Mouse (Mus musculus) brain, adult 2 months (tissue): ENCODE measurements at regions not wholly inside any gene's neighbourhood (a gene's known extent, or its start where the extent isn't known, plus 50 kb on each side); places are given as distances from the start of the nearest gene placed in this dataset.
"Not testable (repeated sequence)": the region's sequence is repeated elsewhere in the genome, so short reads cannot be mapped to it uniquely, and the experiment has no call there.

Experiments used
- DNase-seq: peaks from one replicate; pipeline ENCODE4 v3.0.0; 2011; ENCODE audit warnings: low read depth, low spot score

DNA sequence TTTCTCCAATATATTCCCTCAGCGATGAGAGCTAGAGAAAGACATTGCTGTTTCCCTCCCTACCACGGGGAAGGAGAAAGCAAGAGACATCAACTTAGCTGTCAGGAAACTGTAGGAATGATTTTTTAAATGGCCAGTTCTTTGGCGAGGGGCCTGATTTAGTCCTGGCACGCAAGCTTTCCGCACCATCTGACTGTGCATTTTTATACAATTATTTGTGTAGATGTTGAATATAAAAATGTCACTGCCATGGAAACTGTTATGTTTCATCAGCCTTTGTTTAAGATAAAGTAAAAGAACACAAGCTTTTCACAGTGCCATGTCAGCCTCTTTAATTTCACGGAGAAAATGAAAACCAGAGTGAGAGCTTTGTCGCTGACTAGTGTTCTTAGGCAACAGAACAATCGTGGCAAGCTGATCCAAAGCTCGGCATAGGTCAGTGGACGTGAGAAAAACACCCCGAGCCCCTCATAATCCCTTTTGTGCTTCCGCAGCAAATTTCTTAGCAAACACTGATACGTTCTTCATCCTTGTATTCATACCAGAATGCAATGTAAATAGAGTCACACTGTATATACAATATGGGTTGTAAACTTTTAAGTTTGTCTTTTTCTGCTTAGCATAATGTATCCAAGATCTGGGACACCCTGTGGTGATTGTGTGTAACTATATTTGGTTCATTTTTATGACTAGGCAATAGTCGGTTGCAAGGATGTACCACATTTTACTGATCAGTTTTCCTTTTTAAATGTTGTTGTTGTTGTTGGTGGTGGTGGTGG lies 79.9 kb upstream of the Tars start:
- DNase-seq = peak; percentile 25

DNA sequence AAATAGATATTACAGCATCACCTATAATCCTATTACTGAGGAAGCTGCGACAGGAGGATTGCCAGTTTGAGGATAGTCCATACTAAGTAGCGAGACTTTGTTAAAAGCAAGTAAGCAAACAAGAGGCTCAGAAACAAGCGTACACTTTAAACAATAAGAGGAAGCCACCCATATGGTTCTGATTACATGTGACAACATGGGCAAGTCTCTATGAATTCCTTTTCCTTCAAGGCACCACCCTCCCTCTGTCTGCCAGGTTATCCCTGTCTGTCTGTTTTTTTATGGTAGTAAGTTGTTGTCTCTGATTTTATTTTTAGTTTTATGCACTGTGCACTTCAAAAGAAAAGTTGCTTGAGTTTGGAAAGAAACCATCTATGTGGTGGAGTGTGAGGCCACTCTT lies 76.8 kb upstream of the Tars start:
- DNase-seq = no peak

DNA sequence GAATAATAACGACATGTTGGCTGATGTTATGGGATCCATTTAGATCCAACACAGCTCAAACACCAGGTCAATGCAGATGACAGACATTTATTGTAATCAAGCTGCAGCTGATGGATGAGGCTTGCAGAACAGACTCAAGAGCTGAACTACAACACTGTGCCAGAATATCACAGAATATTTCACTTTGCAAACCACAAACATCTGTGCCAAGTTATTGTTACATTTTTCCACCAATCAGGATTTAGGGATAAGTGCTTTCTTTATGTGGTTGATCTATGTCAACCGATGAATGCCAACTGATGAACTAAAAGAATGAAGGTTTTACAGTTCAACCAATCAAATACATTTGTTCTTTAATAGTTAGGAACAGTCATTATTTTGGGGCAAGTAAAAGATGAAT lies 63.9 kb upstream of the Tars start:
- no peak for DNase-seq

DNA sequence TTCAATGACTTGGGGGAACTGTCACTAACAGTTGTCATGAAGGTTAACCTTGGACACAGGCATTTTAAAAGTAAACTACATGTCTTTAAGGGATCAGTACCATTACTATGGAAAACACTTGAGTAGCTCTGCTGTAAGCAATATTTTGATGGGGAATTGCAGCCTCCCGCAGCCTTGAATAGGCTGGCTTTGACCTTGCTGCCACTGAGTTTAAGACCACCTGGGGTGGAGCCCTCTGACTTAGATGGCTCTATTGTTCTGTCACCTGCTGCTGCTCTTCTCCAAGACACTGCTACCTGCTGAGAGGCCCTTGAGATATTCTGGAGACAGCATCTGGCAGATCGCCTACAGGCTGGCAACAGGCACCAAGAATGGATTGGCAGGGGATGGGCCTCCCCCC lies 62.1 kb upstream of the Tars start:
- DNase-seq = not testable (repeated sequence)

DNA sequence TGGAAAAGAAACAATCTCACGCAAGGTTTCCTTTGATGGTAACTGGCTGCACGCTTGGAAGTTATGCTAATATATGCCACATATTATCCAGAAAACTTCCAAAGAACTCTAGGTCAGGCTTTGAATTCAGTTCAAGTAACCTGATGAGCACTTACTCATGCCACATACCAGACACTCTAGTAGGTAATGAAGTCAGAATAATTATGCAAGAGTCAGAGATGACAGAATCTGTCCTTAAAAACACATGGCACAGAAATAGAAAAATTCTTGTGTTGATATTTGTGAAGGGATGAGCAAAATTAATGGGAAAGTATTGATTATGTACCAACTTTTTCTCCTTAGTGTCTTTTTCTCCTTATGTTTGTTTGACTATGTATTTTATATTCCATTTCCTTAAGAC lies 59.8 kb upstream of the Tars start:
- DNase-seq = no peak

DNA sequence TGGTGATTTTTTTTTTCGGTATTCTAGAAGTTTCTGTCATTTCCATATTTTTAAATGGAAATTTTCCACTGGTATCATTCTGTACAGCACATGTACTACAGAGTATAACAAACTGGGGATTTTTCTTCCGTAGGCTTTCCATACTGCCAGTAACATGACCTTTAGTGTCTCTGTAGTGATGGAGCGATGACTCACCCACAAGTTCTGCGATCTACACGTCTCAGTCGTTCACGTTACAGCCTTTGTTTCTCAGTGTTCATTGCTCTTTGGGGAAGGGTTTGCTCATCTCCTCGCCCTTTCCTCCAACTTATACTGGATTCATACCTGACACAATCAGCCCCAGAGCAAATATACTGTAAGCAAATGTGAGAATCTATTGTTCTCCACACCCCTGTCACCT lies 57.8 kb upstream of the Tars start:
- DNase-seq = no peak

DNA sequence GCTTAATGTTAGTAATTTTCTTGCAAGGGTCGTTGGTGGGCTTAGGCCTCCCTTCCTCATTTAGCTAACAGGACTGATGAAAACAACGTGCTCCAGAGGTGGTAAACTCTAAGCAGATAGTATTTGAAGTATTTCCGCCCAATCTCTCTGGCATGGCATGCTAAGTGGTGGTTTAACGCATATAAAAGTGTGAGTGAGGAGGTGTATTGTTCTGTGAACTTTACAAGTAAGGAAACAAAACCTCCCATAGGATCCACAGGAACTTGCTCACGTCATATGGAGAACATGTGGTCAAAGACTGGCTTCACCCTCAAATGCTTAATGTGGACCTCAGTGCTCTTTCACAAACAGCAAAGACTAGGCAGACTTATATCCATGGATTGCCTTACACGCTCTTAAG lies 56.5 kb upstream of the Tars start:
- DNase-seq = no peak

DNA sequence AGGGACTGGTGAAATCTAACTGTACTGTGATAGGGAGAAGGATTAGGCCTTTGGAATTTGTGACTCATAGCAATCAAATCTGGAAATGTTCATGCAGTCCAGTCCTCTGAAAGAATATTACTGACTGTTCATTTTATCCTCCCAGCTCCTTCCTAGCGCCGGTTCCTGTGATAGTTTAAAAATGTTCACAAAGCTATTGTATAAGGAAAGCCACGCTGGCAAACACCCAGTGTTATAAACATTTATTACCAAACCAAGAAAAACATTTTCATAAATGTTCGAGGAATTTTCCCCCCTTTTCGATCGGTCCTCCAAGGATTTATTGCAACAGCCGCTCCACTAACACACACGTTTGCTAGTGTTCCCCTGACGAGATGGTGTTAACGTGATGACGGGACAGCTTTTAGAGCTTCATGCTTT lies 55.9 kb upstream of the Tars start:
- peak; percentile 6 for DNase-seq

DNA sequence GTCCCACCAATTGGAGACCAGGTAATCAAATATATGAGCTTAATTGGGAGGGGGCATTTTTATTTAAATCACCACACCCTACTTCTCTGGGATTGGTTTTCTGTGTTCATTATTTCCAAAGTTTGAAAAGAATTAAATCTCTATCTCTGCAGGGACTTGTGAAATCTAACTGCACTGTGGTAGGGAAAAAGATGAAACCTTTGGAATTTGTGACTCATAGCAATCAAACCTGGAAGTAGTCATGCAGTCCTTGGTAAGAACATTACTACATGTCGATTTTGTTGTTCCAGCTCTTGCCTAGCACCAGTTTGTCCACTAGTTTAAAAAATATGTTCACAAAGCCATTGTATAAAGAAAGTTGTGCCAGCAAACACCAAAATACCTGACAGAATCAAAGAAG lies 54.5 kb upstream of the Tars start:
- no peak for DNase-seq

DNA sequence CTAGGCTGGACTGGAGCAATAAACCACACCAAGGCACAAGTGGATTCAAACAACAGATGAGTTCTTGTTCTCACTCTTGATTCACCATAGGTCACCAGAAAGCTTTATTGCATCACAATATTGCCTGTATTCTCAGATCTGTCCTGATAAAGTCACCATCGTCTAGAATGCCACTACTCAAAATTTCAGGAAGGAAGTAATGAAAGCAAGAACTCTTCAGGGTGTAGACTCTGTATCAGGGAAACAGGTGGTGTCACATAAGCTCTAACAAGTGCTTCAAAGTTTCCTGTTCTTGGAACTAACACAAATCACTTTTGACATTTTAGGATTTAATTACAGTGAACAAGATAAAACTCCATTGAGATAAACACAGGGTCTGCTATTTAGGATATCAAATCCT lies 52.2 kb upstream of the Tars start:
- no peak for DNase-seq
